Mouse (Mus musculus) erythroid progenitor cell, adult 5-6 weeks (primary cell): ENCODE measurements around the gene Ndufb6. TPM values are rescaled to one million over a fixed set of nuclear protein-coding genes. Genes with fewer than 3 reads are reported as not detected.
A peak's percentile ranks its signal among the peaks of the same experiment; 100 is the strongest.
"Not testable (repeated sequence)": the region's sequence is repeated elsewhere in the genome, so short reads cannot be mapped to it uniquely, and the experiment has no call there.

Source experiments
- ATAC-seq: replicated peaks from 2 replicates; pipeline ENCODE4 v1.8.0; 2016; ENCODE audit warnings: moderate number of reproducible peaks, mild to moderate bottlenecking, moderate TSS enrichment, inconsistent platforms; ENCODE audit not compliant: poor library complexity, low FRiP score, severe bottlenecking
- total RNA-seq, 2 experiments: library from RNA; stranded (forward) in 1 of 2; stranded (reverse) in 1 of 2; fragments of 150-400 nt in 1 of 2; fragments of 186-747, 209-891 nt in 1 of 2; gene quantifications; 2 replicates each; pipeline versions ENCODE4 v1.2.3 to v1.2.4; 2015 to 2017; ENCODE audit warnings: low replicate concordance in 2 of 2

Gene Ndufb6
- total RNA-seq (2015; ENCODE audit: low replicate concordance): 22.7 and 43.6 TPM in 2 replicates
- total RNA-seq (2017; ENCODE audit: low replicate concordance): 4.8 and 17.7 TPM in 2 replicates

- peak; percentile 99 for ATAC-seq
Measured at GRCm38 (mm10) chr4:40279276-40279900, at the start of gene Ndufb6. Gene Ndufb6, minus strand, starts transcription at chr4:40279421.

- ATAC-seq: no peak
Measured at GRCm38 (mm10) chr4:40327161-40327560, 47.9 kb upstream of the Ndufb6 start.

GRCm38 (mm10) chr4:40324620-40325019 is 45.4 kb upstream of the Ndufb6 start:
- no peak for ATAC-seq

GRCm38 (mm10) chr4:40317404-40317803 is 38.2 kb upstream of the Ndufb6 start:
- ATAC-seq: no peak

- no peak for ATAC-seq
Measured at GRCm38 (mm10) chr4:40313026-40313425, 33.8 kb upstream of the Ndufb6 start.

DNA sequence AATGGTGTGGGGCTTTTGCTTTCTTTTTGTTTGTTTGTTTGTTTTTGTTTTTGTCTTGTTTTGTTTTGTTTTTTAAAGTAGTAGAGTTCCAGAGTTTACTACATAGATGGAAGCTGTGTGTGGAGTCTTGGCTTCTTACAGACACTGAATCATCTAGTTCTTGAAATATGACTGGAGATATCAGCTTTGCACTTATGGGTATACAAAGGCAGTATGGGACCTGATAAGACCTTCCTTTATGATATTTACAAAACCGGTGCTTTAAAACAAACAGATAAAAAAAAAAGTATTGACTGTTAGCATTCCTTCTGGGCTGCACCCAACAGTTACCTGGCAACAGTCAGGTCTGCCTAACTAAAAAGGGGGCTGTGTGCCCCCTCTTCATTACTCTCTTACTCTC is 33.0 kb upstream of the Ndufb6 start:
- ATAC-seq: no peak

DNA sequence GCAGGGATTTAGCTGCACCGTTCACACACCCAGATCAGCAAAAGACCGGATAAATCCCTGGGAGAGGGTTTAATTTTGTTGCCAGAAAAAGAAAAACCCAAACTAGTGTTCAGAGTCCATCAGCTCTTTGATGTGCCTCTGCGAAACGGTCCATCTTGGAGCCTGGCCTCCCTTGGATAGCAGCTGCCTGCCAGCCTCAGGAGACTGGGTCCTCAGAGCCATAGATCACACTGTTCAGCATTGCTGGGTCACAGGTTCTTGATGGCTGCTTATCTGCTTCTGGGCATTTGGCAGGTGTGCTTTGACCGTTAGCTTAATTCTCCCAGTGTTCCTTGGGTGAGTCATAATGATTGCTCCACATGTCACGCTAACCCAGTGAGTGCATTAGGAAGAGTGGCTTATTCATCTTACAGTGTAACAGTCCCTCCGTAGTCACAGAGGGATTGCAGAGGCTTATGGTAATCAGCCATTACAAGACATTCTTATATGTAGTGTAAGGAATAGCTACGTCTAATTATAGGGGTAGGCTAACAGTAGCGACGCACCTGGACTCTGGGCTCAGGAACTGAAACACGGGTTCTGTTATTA is 31.7 kb upstream of the Ndufb6 start:
- ATAC-seq: no peak

DNA sequence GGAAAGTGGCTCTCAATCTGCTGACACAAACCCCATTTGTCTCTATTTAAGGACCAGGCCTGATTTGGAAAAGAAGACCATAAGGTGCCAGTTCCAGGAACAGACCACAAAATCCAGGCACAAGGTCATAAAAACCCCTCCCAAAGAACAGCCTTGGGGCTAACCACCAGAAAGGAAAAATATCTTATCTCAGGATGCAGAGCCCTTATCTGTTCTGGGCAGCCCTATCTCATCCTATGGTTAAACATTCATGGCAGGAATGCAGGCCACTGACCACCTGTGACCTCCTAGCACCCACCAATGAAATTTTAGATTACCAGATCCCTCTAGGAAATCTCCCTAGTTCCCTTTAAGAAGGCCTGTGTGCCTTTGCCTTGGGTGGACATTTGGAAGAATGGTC is 30.5 kb upstream of the Ndufb6 start:
- no peak for ATAC-seq

DNA sequence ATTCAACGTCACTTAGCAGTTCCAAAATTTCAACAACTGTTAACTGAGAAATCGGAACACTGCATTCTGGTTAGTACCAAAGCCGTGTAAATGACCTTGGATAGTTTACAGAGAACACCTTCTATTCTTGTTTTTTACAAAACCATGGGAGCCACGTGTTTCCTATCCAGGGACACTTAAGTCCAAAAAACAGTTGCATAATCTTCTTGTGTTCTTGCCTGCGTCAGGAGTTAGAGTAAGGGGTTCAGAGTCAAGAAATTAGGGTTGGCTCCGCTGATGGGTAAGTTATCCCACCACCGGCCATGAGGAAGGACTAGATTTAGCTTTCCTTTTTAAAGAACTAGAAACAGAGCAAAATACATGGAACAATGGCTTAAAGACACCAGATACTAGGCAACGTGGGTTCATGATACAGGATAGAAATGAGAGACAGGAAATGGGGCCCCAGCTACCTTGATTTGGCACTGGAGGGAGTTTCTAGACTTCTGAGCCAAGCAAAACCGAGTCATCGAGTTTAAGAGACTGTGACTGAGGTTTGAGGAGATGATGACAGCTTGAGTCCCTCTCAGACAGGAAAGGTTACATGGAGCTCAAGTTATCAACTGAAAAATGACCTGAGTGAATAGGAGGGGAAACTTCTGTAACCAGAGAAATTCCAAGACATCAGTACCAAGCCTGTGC is 23.4 kb upstream of the Ndufb6 start:
- no peak for ATAC-seq

DNA sequence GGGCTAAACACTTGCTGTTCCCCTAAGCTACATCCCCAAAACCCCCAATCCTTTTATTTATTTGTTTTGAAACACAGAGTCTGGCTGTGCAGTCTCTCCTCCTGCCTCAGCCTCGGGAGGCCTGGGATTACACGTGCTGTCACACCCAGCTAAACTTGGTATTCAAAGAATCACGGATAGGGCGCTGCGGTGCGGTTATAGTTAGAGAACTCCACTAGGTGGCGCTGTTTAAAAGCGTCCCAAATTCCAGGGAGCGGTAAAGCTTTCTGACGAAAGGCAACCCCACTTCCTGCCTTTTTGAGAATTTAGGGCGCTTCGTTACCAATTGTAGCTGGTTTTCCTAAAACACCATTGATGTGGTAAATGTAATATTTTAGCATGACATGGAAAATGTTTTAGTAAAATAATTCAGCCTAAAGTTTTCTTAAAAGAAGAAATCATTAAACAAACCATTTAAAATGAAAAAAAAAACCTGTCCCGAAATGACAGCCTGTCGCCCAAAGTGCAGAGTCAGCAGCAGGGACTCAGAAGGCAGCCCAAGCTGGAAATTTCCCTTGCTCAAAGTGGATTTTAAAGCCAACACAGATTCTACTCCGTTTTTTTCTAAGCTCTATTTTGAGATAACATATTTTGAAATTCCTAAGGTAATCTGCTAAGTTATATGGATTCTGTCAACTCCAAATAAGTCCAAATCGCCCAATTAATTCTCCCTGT is 22.0 kb upstream of the Ndufb6 start:
- peak; percentile 83 for ATAC-seq

- no peak for ATAC-seq
Measured at GRCm38 (mm10) chr4:40299169-40299568, 19.9 kb upstream of the Ndufb6 start.

DNA sequence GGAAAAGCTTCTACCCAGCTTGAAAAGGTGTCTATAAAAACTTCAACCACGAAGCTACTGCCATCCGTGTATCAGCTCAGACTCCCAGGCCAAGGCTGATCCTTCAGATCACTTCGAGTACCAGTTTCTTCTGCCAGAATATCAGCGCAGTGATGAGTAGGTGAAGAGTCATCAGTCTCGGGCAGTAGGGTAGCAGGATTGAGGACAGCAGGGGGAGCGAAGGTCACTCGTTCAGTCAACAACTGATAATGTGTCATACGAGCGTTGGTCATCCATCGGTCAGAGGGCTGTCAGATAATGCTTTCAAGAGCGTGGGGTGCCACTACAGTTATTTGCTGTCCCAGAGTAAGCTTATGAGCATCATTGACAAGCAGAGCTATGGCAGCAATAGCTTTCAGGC is 12.3 kb upstream of the Ndufb6 start:
- not testable (repeated sequence) for ATAC-seq

GRCm38 (mm10) chr4:40289046-40289445 is 9.8 kb upstream of the Ndufb6 start:
- no peak for ATAC-seq

DNA sequence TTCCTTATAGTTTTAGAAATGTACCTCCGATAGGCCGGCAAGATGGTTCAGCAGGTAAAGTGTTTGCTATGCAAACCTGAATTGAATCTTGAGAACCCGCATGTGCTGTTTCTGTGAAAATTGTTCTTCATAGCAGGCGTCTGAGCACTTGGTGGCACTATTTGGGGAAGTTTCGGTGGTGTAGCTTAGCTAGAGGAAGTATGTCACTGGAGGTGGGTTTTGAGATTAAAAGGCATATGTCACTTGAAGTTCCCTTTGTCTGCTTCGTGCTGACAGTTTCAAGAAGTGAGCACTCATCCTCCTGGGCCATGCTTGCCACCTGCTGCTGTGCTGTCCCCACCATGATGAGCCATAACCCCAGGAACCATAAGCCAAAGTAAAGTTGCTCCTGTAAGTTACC is 8.2 kb upstream of the Ndufb6 start:
- no peak for ATAC-seq

DNA sequence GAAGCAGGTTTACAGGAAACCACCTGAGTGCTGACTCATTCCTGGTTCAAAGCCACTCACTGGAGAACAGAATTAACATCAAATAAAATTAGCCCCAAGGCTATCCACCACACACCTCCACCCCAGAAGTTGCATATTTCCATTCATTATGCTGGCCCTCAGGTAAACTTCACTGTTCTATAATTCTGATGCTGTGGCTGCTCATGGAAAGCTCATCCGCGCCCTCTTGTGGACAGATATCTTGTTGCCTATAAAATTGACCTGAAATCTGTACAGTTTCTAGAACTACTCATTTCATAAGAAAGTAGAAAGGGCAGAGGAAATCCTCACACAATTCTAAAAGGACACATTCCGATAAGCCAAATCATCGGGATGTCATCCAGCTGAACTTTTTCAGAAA is 6.4 kb upstream of the Ndufb6 start:
- ATAC-seq: peak; percentile 54; the same call in 1 of the 2 replicates

DNA sequence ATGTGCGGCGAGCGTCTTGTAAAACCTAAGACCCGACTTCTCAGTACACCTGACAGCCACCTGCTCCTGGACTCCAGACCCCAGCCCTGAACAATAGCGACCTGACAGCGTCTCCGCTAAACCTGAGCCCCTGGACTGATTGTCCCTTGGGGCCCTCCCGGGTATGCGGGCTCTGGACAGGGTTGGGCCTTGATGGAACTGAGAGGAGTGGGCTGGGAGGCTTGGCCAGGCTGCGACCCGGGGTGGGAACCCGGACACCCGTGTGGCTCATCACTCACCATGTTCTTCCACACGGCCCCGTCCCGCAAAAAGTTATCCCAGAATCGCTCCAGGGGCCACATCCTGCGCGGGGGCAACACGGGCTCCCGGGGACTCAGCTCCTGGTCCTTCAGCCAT is 343 bp downstream of the Ndufb6 start:
- ATAC-seq: peak; percentile 60

DNA sequence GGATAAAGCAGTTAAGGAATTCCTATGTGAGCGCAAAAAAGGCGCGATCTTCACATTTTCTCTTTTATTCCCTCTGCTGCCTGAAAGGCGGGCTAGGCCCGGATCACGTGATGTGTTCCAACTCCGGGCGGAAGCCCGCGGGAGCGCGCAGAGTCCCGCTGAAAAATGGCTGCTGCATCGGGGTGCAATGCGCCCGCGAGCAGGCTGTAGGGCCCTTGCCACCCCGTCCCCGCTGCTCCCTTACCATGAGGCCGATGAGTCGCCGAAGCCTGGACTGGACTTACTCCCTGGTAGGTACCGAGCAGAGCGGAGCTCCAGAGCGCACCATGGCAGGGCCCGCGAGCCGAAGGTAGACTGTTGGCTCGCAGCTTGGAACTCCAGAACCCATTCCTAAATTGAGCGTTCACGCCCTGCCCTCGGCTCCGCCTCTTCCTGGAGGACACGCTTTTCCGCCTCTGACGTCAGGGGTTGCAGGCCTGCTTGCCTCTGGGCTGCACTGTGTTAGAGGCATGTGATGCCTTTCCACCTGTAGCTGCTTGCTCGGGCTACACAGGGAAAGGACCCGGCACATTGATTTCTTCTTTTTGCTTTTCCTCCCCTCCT is 9.7 kb downstream of the Ndufb6 start, which contains the start of the genes Smim27 and Topors:
TSS of gene Smim27 (plus strand) at position 150 of the 603 bp plus-strand sequence.
TSS of gene Topors (minus strand) at position 421 of the 603 bp plus-strand sequence.
- peak; percentile 93 for ATAC-seq

DNA sequence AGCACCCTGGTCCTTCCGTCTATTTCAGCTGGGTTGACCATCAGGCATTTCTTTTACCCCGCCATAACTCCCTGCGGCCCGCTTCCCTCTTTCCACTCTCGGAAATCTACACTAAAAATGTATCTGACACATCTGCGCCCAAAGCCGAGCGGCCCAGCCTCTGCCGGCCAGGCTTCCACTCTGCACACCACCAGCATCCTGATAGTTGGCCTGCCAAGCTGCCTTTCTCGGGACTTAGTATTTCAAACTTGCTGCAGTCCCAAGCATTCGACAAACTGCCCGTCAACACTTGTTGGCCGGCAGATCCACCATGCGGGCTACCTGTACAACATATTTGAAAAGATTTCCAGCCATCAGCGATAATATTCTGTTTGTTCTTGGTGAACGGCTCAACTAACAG is 10.4 kb downstream of the Ndufb6 start:
- ATAC-seq: peak; percentile 16; the same call in 1 of the 2 replicates

DNA sequence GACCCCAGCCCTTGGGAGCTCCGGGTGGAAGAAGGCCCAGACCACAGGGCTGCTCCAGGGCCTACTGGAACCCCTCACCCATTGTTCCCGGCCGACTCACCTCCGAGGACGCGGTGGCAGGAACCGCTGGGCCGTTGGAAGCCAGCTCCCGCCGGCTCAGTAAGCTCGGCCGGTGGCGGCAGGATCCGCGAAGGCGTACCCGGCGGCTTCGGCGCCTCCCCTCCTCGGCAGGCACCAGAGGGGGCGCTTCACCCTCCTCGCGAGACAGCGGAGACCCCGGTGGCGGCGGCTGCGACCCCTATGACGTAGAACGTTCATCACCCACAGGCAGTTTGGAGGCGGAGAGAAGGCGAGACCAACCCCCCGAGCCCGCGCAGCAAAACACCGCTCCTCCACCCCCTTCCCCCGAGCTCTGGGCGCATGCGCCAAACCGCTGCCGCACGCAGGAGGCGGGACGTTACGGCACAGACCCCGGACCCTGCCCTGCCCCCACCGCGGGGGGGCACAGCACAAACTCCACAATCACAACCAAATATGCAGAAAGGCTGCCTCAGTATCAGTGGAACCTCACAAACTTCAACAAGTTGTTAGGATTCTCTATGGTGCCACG is 10.9 kb downstream of the Ndufb6 start:
- peak; percentile 66 for ATAC-seq

- ATAC-seq: no peak
Measured at GRCm38 (mm10) chr4:40267681-40268080, 11.5 kb downstream of the Ndufb6 start.
